Mouse (Mus musculus): ENCODE results near the gene Ube2o. TPM values are rescaled to one million over a fixed set of nuclear protein-coding genes. Genes with fewer than 3 reads are reported as not detected.
A peak's percentile ranks its signal among the peaks of the same experiment; 100 is the strongest.

Ube2o gene
- 100 to 1,000 TPM in 1 of 2 experiments, 10 to 100 TPM in 1; 93.7 to 101 TPM for total RNA-seq (2021)
- long read RNA-seq, experiment 1, full-length matches to known transcripts: 20 of 64 reads
- long read RNA-seq, experiment 1, partial matches to known transcripts: 12 of 64 reads
- long read RNA-seq, experiment 1, other reads (novel, unspliced or antisense): 32 of 64 reads
- long read RNA-seq, experiment 2, full-length matches to known transcripts: 38 of 106 reads
- long read RNA-seq, experiment 2, partial matches to known transcripts: 26 of 106 reads
- long read RNA-seq, experiment 2, other reads (novel, unspliced or antisense): 42 of 106 reads

GRCm38 (mm10) chr11:116581376-116581814 is at the start of gene Ube2o:
Gene Ube2o, minus strand, starts transcription at chr11:116581447.
- H3K4me3 ChIP-seq: peak within 1 kb of the TSS; percentile 89
- peak; percentile 86 to 89 for DNase-seq (ENCODE audit: low spot score in 2 of 2)
- TF ChIP-seq CTCF (conservative IDR thresholded peaks at IDR 0.05): peak; percentile 71
- H3K27ac ChIP-seq: peak within 1 kb of the TSS; percentile 92

GRCm38 (mm10) chr11:116630171-116630965 is 49.1 kb upstream of the Ube2o start:
- Histone ChIP-seq H3K4me3 (no peak overlapping the region), H3K27ac (no peak overlapping the region)
- TF ChIP-seq CTCF (conservative IDR thresholded peaks at IDR 0.05): no peak
- no peak for DNase-seq (ENCODE audit: low spot score in 2 of 2)

GRCm38 (mm10) chr11:116629472-116629871 is 48.2 kb upstream of the Ube2o start:
- DNase-seq (ENCODE audit: low spot score in 2 of 2): no peak
- TF ChIP-seq CTCF (conservative IDR thresholded peaks at IDR 0.05): no peak
- Histone ChIP-seq H3K27ac (no peak overlapping the region), H3K4me3 (no peak overlapping the region)

GRCm38 (mm10) chr11:116628712-116629111 is 47.5 kb upstream of the Ube2o start:
- no peak overlapping the region for H3K4me3 ChIP-seq
- no peak overlapping the region for H3K27ac ChIP-seq
- peak; percentile 82 to 94 for DNase-seq (ENCODE audit: low spot score in 2 of 2)
- TF ChIP-seq CTCF (conservative IDR thresholded peaks at IDR 0.05): peak; percentile 98

- TF ChIP-seq CTCF (conservative IDR thresholded peaks at IDR 0.05): peak; percentile 56
- no peak overlapping the region for H3K27ac ChIP-seq
- H3K4me3 ChIP-seq: no peak overlapping the region
- DNase-seq (ENCODE audit: low spot score in 2 of 2): no peak
Measured at GRCm38 (mm10) chr11:116627072-116628020, 46.1 kb upstream of the Ube2o start.

- TF ChIP-seq CTCF (conservative IDR thresholded peaks at IDR 0.05): no peak
- Histone ChIP-seq H3K4me3 (no peak within 1 kb of the TSS), H3K27ac (no peak within 1 kb of the TSS)
- no peak for DNase-seq (ENCODE audit: low spot score in 2 of 2)
Measured at GRCm38 (mm10) chr11:116626299-116627071, 45.2 kb upstream of the Ube2o start, which contains the start of gene Rhbdf2. Gene Rhbdf2, minus strand, starts transcription at chr11:116627019.

- H3K4me3 ChIP-seq: no peak overlapping the region
- no peak overlapping the region for H3K27ac ChIP-seq
- peak; percentile 83 for TF ChIP-seq CTCF (conservative IDR thresholded peaks at IDR 0.05)
- no peak for DNase-seq (ENCODE audit: low spot score in 2 of 2)
Measured at GRCm38 (mm10) chr11:116625081-116626000, 44.1 kb upstream of the Ube2o start.

- TF ChIP-seq CTCF (conservative IDR thresholded peaks at IDR 0.05): no peak; the same call in 1 of the 2 replicates
- no peak for DNase-seq (ENCODE audit: low spot score in 2 of 2)
- Histone ChIP-seq H3K4me3 (peak overlapping the region; percentile 51), H3K27ac (peak overlapping the region; percentile 59; the same call in 1 of the 2 replicates)
Measured at GRCm38 (mm10) chr11:116624131-116624832, 43.0 kb upstream of the Ube2o start.

GRCm38 (mm10) chr11:116623281-116624124 is 42.3 kb upstream of the Ube2o start:
- DNase-seq (ENCODE audit: low spot score in 2 of 2): no peak

More at GRCm38 (mm10) chr11:116623281-116624124, 42.3 kb upstream of the Ube2o start:
- Histone ChIP-seq H3K4me3 (peak overlapping the region; percentile 51), H3K27ac (peak overlapping the region; percentile 59; the same call in 1 of the 2 replicates)
- no peak; the same call in 1 of the 2 replicates for TF ChIP-seq CTCF (conservative IDR thresholded peaks at IDR 0.05)

Data from layer of hippocampus, adult 2 months (tissue).